ENCODE assay signal across 8 mouse cellular contexts in the genomic region with DNA sequence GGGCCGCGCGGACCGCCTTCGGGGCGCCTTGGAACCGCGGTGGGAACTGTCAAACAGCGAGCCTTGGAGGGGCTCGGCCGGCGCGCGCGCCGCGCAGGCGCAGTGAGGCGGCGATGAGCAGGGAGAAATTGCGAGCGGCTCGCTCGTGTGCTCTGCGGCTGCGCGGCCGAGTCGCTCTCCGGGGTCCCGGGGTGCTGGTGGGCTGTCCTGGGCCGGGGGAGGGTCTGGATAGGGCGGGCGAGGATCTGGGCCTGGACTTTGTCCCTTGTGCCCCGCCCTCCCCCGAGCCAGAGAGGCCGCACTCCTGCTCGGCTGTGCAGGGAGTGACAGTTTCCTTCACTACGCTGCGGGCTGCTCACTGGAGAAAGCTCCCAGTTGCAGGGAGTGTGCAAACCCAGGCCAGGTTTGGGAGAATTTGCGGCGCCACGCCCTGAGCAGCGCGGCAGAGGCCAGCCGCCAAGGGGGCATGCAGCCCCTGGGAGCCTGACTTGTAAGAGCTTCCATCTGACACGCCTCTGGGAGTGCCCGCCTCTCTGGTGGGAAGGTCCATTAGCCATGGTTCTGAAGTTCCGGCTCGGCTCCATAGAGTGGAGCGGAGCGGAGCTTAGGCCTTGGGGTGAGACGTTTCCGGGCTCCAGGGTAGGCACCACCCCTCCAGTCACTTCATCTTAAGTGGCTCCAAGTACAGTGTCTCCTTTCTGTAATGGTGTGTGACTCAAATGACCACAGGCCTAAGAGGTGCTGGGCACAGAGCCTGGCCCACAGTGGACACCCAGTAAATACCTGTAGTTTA. TPM values are rescaled to one million over a fixed set of nuclear protein-coding genes. Genes with fewer than 3 reads are reported as not detected.
DNase-seq lines count a peak whose midpoint lies in the region; ATAC-seq and TF ChIP-seq lines count a peak whose summit lies in the region.

No protein-coding gene starts in this region.

- H3K36me3 ChIP-seq in C2C12 (ENCODE audit: control insufficient read depth, insufficient read depth), result peaks cover 10% of the 10 kb centered on the region
- peaks cover 12% of the 10 kb centered on the region; the same call in 1 of the 2 replicates for H3K36me3 ChIP-seq in intestine, embryonic 16.5 days (ENCODE audit: control insufficient read depth, insufficient read depth, low read length)
- H3K36me3 ChIP-seq in midbrain, postnatal 0 days (ENCODE audit: insufficient read depth, low read length), result peaks cover 24% of the 10 kb centered on the region

- peak overlapping the region; percentile 59 for H3K4me2 ChIP-seq in intestine, embryonic 16.5 days (ENCODE audit: low read depth, low read length)
- peak overlapping the region; percentile 82 for H3K4me2 ChIP-seq in midbrain, postnatal 0 days (ENCODE audit: low read depth, low read length, poor library complexity, severe bottlenecking)

- no peaks in the 10 kb centered on the region for H3K27me3 ChIP-seq in C2C12 (ENCODE audit: control insufficient read depth, insufficient read depth, insufficient read length)
- H3K27me3 ChIP-seq in intestine, embryonic 16.5 days (replicated peaks; ENCODE audit: control insufficient read depth, insufficient read depth, low read length), result no peaks in the 10 kb centered on the region
- no peaks in the 10 kb centered on the region for H3K27me3 ChIP-seq in midbrain, postnatal 0 days (ENCODE audit: insufficient read depth, low read length)

- H3K27ac ChIP-seq in intestine, embryonic 16.5 days (ENCODE audit: low read length), result peak overlapping the region; percentile 96
- peak overlapping the region; percentile 93 for H3K27ac ChIP-seq in midbrain, postnatal 0 days (ENCODE audit: low read depth, low read length)

- peak overlapping the region; percentile 83 for H3K9ac ChIP-seq in intestine, embryonic 16.5 days (ENCODE audit: low read depth, low read length)
- peak overlapping the region; percentile 73 for H3K9ac ChIP-seq in midbrain, postnatal 0 days (replicated peaks; ENCODE audit: low read length, poor library complexity, severe bottlenecking)

- peaks cover 30% of the 10 kb centered on the region for H3K4me1 ChIP-seq in intestine, embryonic 16.5 days (ENCODE audit: control insufficient read depth, insufficient read depth, low read length)
- peaks cover 13% of the 10 kb centered on the region for H3K4me1 ChIP-seq in midbrain, postnatal 0 days (ENCODE audit: insufficient read depth, low read length)

- peak; percentile 78 for DNase-seq in adrenal gland, adult 8-10 months
- DNase-seq in embryo, embryonic 11.5 days (ENCODE audit: low read depth, low spot score), result peak; percentile 83
- peak; percentile 86 for DNase-seq in liver
- DNase-seq in midbrain, postnatal 0 days (ENCODE audit: low spot score), result peak; percentile 90
- DNase-seq in testis, postnatal 10 days (ENCODE audit: low spot score), result peak; percentile 87

- peak overlapping the region; percentile 51 for H3ac ChIP-seq in C2C12 (ENCODE audit: control insufficient read depth, insufficient read length, low read depth)

- no peak for TF ChIP-seq CTCF in C2C12 (IDR thresholded peaks at IDR 0.05; ENCODE audit: control insufficient read depth, insufficient read depth, insufficient read length)
- no peak for TF ChIP-seq CTCF in midbrain, postnatal 0 days (IDR thresholded peaks at IDR 0.05)

- peaks cover 5% of the 10 kb centered on the region for H3K79me3 ChIP-seq in C2C12 (ENCODE audit: low read depth)

- H3K4me3 ChIP-seq in C2C12 (ENCODE audit: insufficient read depth, poor library complexity, severe bottlenecking), result peak overlapping the region; percentile 83
- H3K4me3 ChIP-seq in intestine, embryonic 16.5 days (ENCODE audit: low read length), result peak overlapping the region; percentile 91
- peak overlapping the region; percentile 62 for H3K4me3 ChIP-seq in midbrain, postnatal 0 days (ENCODE audit: low read depth, low read length)

- WGBS in intestine, embryonic 16.5 days, result under 1% methylated on average over 54 of the region's 54 CpGs
- WGBS in midbrain, postnatal 0 days, result under 1% methylated on average over 45 of the region's 54 CpGs

- H3K9me3 ChIP-seq in intestine, embryonic 16.5 days (ENCODE audit: control insufficient read depth, low read length), result no peaks in the 10 kb centered on the region
- H3K9me3 ChIP-seq in midbrain, postnatal 0 days (ENCODE audit: low read length), result no peaks in the 10 kb centered on the region

- peaks cover 25% of the 10 kb centered on the region for H3K79me2 ChIP-seq in C2C12 (ENCODE audit: control insufficient read depth, insufficient read depth)

- peak; percentile 22 for ATAC-seq in granulocyte monocyte progenitor cell, adult 5-6 weeks (replicated peaks; ENCODE audit: poor library complexity, severe bottlenecking)
- ATAC-seq in intestine, embryonic 16.5 days, result peak; percentile 73
- peak; percentile 83 for ATAC-seq in midbrain, postnatal 0 days (ENCODE audit: low FRiP score)

TF ChIP-seq in C2C12, 6 proteins besides CTCF, POLR2A, EP300 and RAD21:
- no peak for TF ChIP-seq MYOD1 (IDR thresholded peaks at IDR 0.05; ENCODE audit: control insufficient read depth, insufficient read length, low read depth)
- no peak for TF ChIP-seq MYOG (IDR thresholded peaks at IDR 0.05; ENCODE audit: control insufficient read depth, extremely low read depth, insufficient read length)
- no peak for TF ChIP-seq FOSL1 (IDR thresholded peaks at IDR 0.05; ENCODE audit: insufficient read depth, low read length, poor library complexity, severe bottlenecking)
- TF ChIP-seq USF1 (IDR thresholded peaks at IDR 0.05; ENCODE audit: low read depth), result no peak
- no peak for TF ChIP-seq CEBPB (IDR thresholded peaks at IDR 0.05; ENCODE audit: low read depth)
- TF ChIP-seq MAX (IDR thresholded peaks at IDR 0.05), result no peak
TF ChIP-seq in C2C12: peak in this region for 0.

RNA-seq across cellular contexts. Expression of a gene that starts 0.7 kb away (rescaled TPM):
- 19.4 TPM for polyA plus RNA-seq in C2C12 (2012; fragmentation: generic; extraction: Trizol)
- 10 to 100 TPM; 18.0 to 24.2 (median 19.8) TPM for total RNA-seq in adrenal gland, adult 8-10 months (2022)
- total RNA-seq in granulocyte monocyte progenitor cell, adult 5-6 weeks (2014; fragmentation: Nextera tagmentation), result 13.4 and 17.5 TPM in 2 replicates
- total RNA-seq in granulocyte monocyte progenitor cell, adult 5-6 weeks (2017), result 19.1 and 29.6 TPM in 2 replicates
- 59.4 and 63.3 TPM in 2 replicates for polyA plus RNA-seq in intestine, embryonic 16.5 days (2015; fragmentation: Nextera tagmentation; extraction: Ambion mirVana)
- 96.2 and 103 TPM in 2 replicates for total RNA-seq in midbrain, postnatal 0 days (2014; rRNA removed)
- 56.6 and 59.7 TPM in 2 replicates for polyA plus RNA-seq in midbrain, postnatal 0 days (2015; fragmentation: Nextera tagmentation; extraction: Ambion mirVana)

RNA-seq across cellular contexts. Expression of a gene that starts 22.8 kb away (rescaled TPM):
- 22.5 TPM for polyA plus RNA-seq in C2C12 (2012; fragmentation: generic; extraction: Trizol)
- 100 to 1,000 TPM in 1 of 4 experiments, 10 to 100 TPM in 3; 59.0 to 122 (median 95.3) TPM for total RNA-seq in adrenal gland, adult 8-10 months (2022)
- 18.1 and 35.3 TPM in 2 replicates for total RNA-seq in granulocyte monocyte progenitor cell, adult 5-6 weeks (2014; fragmentation: Nextera tagmentation)
- 7.1 and 14.7 TPM in 2 replicates for total RNA-seq in granulocyte monocyte progenitor cell, adult 5-6 weeks (2017)
- 25.9 and 29.4 TPM in 2 replicates for polyA plus RNA-seq in intestine, embryonic 16.5 days (2015; fragmentation: Nextera tagmentation; extraction: Ambion mirVana)
- total RNA-seq in midbrain, postnatal 0 days (2014; rRNA removed), result 32.6 and 38.0 TPM in 2 replicates
- 24.9 and 27.4 TPM in 2 replicates for polyA plus RNA-seq in midbrain, postnatal 0 days (2015; fragmentation: Nextera tagmentation; extraction: Ambion mirVana)

RNA-seq across cellular contexts. Expression of a gene that starts 23.1 kb away (rescaled TPM):
- polyA plus RNA-seq in C2C12 (2012; fragmentation: generic; extraction: Trizol), result 213 TPM
- total RNA-seq in adrenal gland, adult 8-10 months (2022), result 100 to 1,000 TPM; 135 to 153 (median 141) TPM
- total RNA-seq in granulocyte monocyte progenitor cell, adult 5-6 weeks (2014; fragmentation: Nextera tagmentation), result 127 and 167 TPM in 2 replicates
- 58.5 and 61.0 TPM in 2 replicates for total RNA-seq in granulocyte monocyte progenitor cell, adult 5-6 weeks (2017)
- polyA plus RNA-seq in intestine, embryonic 16.5 days (2015; fragmentation: Nextera tagmentation; extraction: Ambion mirVana), result 120 and 132 TPM in 2 replicates
- 139 and 147 TPM in 2 replicates for total RNA-seq in midbrain, postnatal 0 days (2014; rRNA removed)
- polyA plus RNA-seq in midbrain, postnatal 0 days (2015; fragmentation: Nextera tagmentation; extraction: Ambion mirVana), result 138 and 141 TPM in 2 replicates

RNA-seq across cellular contexts. Expression of a gene that starts 28.7 kb away (rescaled TPM):
- 29.4 TPM for polyA plus RNA-seq in C2C12 (2012; fragmentation: generic; extraction: Trizol)
- total RNA-seq in adrenal gland, adult 8-10 months (2022), result 100 to 1,000 TPM in 1 of 4 experiments, 10 to 100 TPM in 3; 80.6 to 104 (median 91.1) TPM
- 6.8 and 13.5 TPM in 2 replicates for total RNA-seq in granulocyte monocyte progenitor cell, adult 5-6 weeks (2014; fragmentation: Nextera tagmentation)
- total RNA-seq in granulocyte monocyte progenitor cell, adult 5-6 weeks (2017), result 7.0 and 7.3 TPM in 2 replicates
- 23.1 and 24.7 TPM in 2 replicates for polyA plus RNA-seq in intestine, embryonic 16.5 days (2015; fragmentation: Nextera tagmentation; extraction: Ambion mirVana)
- 64.2 and 72.3 TPM in 2 replicates for total RNA-seq in midbrain, postnatal 0 days (2014; rRNA removed)
- 28.7 and 34.8 TPM in 2 replicates for polyA plus RNA-seq in midbrain, postnatal 0 days (2015; fragmentation: Nextera tagmentation; extraction: Ambion mirVana)

RNA-seq across cellular contexts. Expression of a gene that starts 33.6 kb away (rescaled TPM):
- 60.0 TPM for polyA plus RNA-seq in C2C12 (2012; fragmentation: generic; extraction: Trizol)
- total RNA-seq in adrenal gland, adult 8-10 months (2022), result 100 to 1,000 TPM in 2 of 4 experiments, 10 to 100 TPM in 2; 85.4 to 115 (median 101) TPM
- total RNA-seq in granulocyte monocyte progenitor cell, adult 5-6 weeks (2014; fragmentation: Nextera tagmentation), result 32.3 and 47.4 TPM in 2 replicates
- total RNA-seq in granulocyte monocyte progenitor cell, adult 5-6 weeks (2017), result 23.1 and 41.1 TPM in 2 replicates
- 68.6 and 71.4 TPM in 2 replicates for polyA plus RNA-seq in intestine, embryonic 16.5 days (2015; fragmentation: Nextera tagmentation; extraction: Ambion mirVana)
- 375 and 403 TPM in 2 replicates for total RNA-seq in midbrain, postnatal 0 days (2014; rRNA removed)
- 185 and 199 TPM in 2 replicates for polyA plus RNA-seq in midbrain, postnatal 0 days (2015; fragmentation: Nextera tagmentation; extraction: Ambion mirVana)

Comparison
In these comparisons a context has a peak if more than half of its experiments do, and no peak if none do; other contexts are left out.
1. Peak in every context shown above with its lines: DNase-seq, ATAC-seq, H3K4me3 ChIP-seq and H3K27ac ChIP-seq.
2. ATAC-seq: peak in every context shown above with its lines; median percentile 83 in midbrain, postnatal 0 days; 73 in intestine, embryonic 16.5 days; 22 in granulocyte monocyte progenitor cell, adult 5-6 weeks.